Mouse (Mus musculus) embryonic fibroblast, embryonic 13.5 days (primary cell): Measurements from ENCODE around the gene Rps9.

Source experiments
- CTCF ChIP-seq: IDR thresholded peaks from 2 replicates; pipeline ENCODE4 v1.5.1; 2011; ENCODE audit warnings: mild to moderate bottlenecking, control low read depth, low read length, moderate library complexity, borderline replicate concordance; ENCODE audit not compliant: insufficient read depth
- POLR2A ChIP-seq: IDR thresholded peaks from 2 replicates; pipeline ENCODE4 v1.6.1; 2011; ENCODE audit warnings: low read depth, mild to moderate bottlenecking, control low read depth, low read length, moderate library complexity

DNA sequence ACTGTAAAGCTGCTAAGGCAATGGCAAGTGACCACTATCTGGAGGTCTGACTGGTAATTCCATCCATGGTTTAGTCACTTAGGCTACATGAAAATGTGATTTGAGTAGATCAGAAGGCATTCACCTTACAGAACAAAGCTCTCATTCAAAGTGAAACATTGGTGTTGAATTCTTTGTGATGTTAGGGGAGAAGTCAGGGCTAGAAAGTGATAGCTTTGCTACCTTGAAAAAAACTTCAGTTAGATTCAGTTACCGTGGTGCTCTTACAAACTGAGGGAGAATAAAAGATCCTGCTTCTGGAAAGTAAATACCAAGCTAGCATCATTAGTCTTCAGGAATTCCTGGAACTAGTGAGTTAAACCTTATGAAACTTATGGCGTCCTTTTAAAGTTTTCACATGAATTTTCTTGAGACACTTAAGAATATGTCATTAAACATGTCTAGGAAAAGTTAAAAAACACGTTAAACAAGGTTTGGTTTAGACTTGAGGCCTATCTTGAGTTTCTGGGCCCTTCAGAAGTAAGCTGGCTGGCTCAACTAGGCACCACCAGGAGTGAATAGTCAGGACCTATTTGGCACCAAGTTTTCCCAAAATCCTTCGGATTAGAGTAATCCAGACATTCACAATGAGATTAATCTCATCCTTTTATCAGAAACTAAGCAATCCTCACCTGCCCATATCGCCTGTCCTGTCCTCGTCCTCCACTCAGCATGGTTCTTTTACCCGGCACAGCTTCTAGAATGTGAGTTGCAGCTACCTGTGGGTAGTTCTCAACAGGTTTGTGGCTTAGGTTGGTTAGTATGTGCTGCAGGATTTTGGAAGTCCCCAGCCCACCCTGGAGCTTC is 4.0 kb downstream of the Rps9 start:
- TF ChIP-seq CTCF: no peak
- peak; percentile 64; the same call in 1 of the 2 replicates for TF ChIP-seq POLR2A
